Mouse (Mus musculus): ENCODE data around the gene Dlgap3.

DNA sequence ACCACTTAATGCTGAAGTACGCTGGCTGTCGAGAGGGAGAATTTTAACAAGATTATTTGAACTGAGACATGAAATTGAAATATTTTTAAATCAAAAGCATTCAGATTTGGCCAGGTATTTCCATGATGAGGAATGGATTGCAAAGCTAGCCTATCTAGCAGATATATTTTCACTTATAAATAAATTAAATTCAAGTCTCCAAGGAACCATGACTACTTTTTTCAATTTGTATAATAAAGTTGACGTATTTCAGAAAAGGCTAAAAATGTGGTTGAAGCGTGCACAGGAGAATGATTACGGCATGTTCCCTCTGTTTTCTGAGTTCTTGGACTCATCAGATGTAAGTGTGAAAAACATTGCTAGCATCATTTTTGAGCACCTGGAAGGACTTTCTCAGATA, 45.6 kb upstream of the Dlgap3 start, which contains the start of gene Tmem35b:
- no peak for TF ChIP-seq POLR2A (IDR thresholded peaks at IDR 0.05; ENCODE audit: borderline replicate concordance, extremely low read depth, low read depth, low read length)
- no peak for TF ChIP-seq CTCF (IDR thresholded peaks at IDR 0.05; ENCODE audit: insufficient read depth, low read length)

Data from lung, adult 2 months (tissue).